Mouse (Mus musculus) embryonic facial prominence, embryonic 15.5 days (tissue): ENCODE data around the gene Pakap. TPM values are rescaled to one million over a fixed set of nuclear protein-coding genes. Genes with fewer than 3 reads are reported as not detected.

ENCODE experiments used
- polyA plus RNA-seq: library from polyadenylated mRNA; unstranded; fragments of >200 nt; fragmentation: Nextera tagmentation; extraction: Ambion mirVana; gene quantifications from 2 replicates; pipeline ENCODE4 v1.2.1, GENCODE M21; 2015

Gene Pakap
- polyA plus RNA-seq, 1 experiment from 2014 or later: 27.6 TPM

Other genes starting within 250 kb of the Pakap start
- 7.4 and 7.7 TPM in 2 replicates for gene Palm2, start 133.9 kb upstream of the Pakap start, polyA plus RNA-seq
- 23.1 and 24.6 TPM in 2 replicates for gene Akap2, start 149.5 kb downstream of the Pakap start, polyA plus RNA-seq